In the genomic region with DNA sequence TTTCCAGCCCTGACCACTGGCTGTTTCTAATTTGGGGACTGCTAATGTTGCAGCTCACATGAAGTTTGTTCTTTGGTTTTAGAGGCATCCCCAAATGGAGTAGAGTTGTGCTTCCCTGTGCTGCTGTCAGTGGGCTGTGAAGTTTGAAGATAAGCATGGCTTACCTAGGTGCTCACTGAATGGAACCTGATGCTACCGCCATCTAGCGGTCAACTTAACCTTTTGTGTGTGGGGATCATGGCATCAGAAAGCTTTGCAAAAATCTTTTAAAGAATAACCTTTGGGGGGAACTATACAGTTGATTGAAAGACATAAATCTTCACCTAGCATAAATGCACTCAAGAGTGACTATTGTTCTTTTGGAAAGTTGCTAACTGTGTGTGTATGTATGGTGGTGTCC, we compare ENCODE assay signal across 10 mouse cellular contexts.
A peak's percentile ranks its signal among the peaks of the same experiment; 100 is the strongest.
DNase-seq lines count a peak whose midpoint lies in the region; ATAC-seq and TF ChIP-seq lines count a peak whose summit lies in the region.
"Had no signal": no experiment of that assay in that cellular context is flagged by ENCODE, and none has a peak within 500 bp of the region (broad histone marks: within the 10 kb centered on the region; RNA-seq: fewer than 3 reads in every experiment).

No protein-coding gene starts in this region.

- H3K36me3 ChIP-seq in forebrain, embryonic 10.5 days (replicated peaks): no peaks in the 10 kb centered on the region
- H3K36me3 ChIP-seq in forebrain, embryonic 11.5 days (ENCODE audit: control insufficient read depth, insufficient read depth, low read length): no peaks in the 10 kb centered on the region
- no peaks in the 10 kb centered on the region for H3K36me3 ChIP-seq in lung, embryonic 14.5 days (ENCODE audit: insufficient read depth)
- H3K36me3 ChIP-seq: G1E had no signal

- peaks cover 16% of the 10 kb centered on the region for H3K27me3 ChIP-seq in forebrain, embryonic 10.5 days (ENCODE audit: poor library complexity, severe bottlenecking)
- no peaks in the 10 kb centered on the region; the same call in 1 of the 2 replicates for H3K27me3 ChIP-seq in forebrain, embryonic 11.5 days (ENCODE audit: control insufficient read depth, insufficient read depth, low read length)
- no peaks in the 10 kb centered on the region for H3K27me3 ChIP-seq in lung, embryonic 14.5 days (ENCODE audit: insufficient read depth, low read length)

- no peak overlapping the region for H3K27ac ChIP-seq in forebrain, embryonic 10.5 days
- H3K27ac ChIP-seq in forebrain, embryonic 11.5 days (ENCODE audit: low read depth, low read length): no peak overlapping the region
- H3K27ac ChIP-seq in lung, embryonic 14.5 days (ENCODE audit: low read depth): no peak overlapping the region

- DNase-seq in forebrain, embryonic 10.5 days (ENCODE audit: extremely low spot score, low spot score): peak; percentile 15
- no peak for DNase-seq in forebrain, embryonic 11.5 days (ENCODE audit: low spot score)
- peak; percentile 50 for DNase-seq in lung, embryonic 14.5 days
- DNase-seq in lung, postnatal 4 days: no peak
- peak; percentile 46 for DNase-seq in NIH3T3 (ENCODE audit: low read depth)
- no peak for DNase-seq in gastrocnemius, postnatal 10 days
- DNase-seq in layer of hippocampus, adult 8-10 months (ENCODE audit: low spot score in 2 of 2): no peak

- peaks cover 11% of the 10 kb centered on the region for H3K4me1 ChIP-seq in forebrain, embryonic 10.5 days
- peaks cover 10% of the 10 kb centered on the region; the same call in 1 of the 2 replicates for H3K4me1 ChIP-seq in forebrain, embryonic 11.5 days (replicated peaks; ENCODE audit: control insufficient read depth, insufficient read depth, low read length)
- no peaks in the 10 kb centered on the region for H3K4me1 ChIP-seq in lung, embryonic 14.5 days (ENCODE audit: insufficient read depth)

- no peak overlapping the region for H3K4me3 ChIP-seq in forebrain, embryonic 10.5 days
- no peak overlapping the region for H3K4me3 ChIP-seq in forebrain, embryonic 11.5 days (ENCODE audit: low read depth, low read length)
- H3K4me3 ChIP-seq in lung, embryonic 14.5 days (ENCODE audit: low read depth, low read length): no peak overlapping the region
- H3K4me3 ChIP-seq: myocyte had no signal

- no peak for ATAC-seq in forebrain, embryonic 11.5 days (replicated peaks; ENCODE audit: low FRiP score)
- no peak for ATAC-seq in lung, embryonic 14.5 days (ENCODE audit: insufficient read depth)
- ATAC-seq in megakaryocyte progenitor cell, adult 5-6 weeks (replicated peaks; ENCODE audit: poor library complexity): 0 out of 2 replicates have a peak, but pooled peaks have one; percentile 14

- H3K9me3 ChIP-seq in forebrain, embryonic 10.5 days: no peaks in the 10 kb centered on the region
- H3K9me3 ChIP-seq in forebrain, embryonic 11.5 days (ENCODE audit: control insufficient read depth, low read length): no peaks in the 10 kb centered on the region
- H3K9me3 ChIP-seq in lung, embryonic 14.5 days (ENCODE audit: low read depth, low read length): no peaks in the 10 kb centered on the region

- H3K4me2 ChIP-seq in forebrain, embryonic 11.5 days (ENCODE audit: low read depth, low read length, severe bottlenecking): no peak overlapping the region
- no peak overlapping the region for H3K4me2 ChIP-seq in lung, embryonic 14.5 days

- H3K9ac ChIP-seq in forebrain, embryonic 11.5 days (ENCODE audit: low read length): no peak overlapping the region
- no peak overlapping the region for H3K9ac ChIP-seq in lung, embryonic 14.5 days

- 11% methylated on average over 2 of the region's 2 CpGs for WGBS in forebrain, embryonic 10.5 days
- 4% methylated on average over 2 of the region's 2 CpGs for WGBS in forebrain, embryonic 11.5 days
- 1% methylated on average over 2 of the region's 2 CpGs for WGBS in lung, embryonic 14.5 days

- peak; percentile 66 for TF ChIP-seq CTCF in lung, embryonic 14.5 days (IDR thresholded peaks at IDR 0.05; ENCODE audit: low read depth)

Comparison
In these comparisons a context has a peak if more than half of its experiments do, and no peak if none do; other contexts are left out.
1. DNase-seq: peak in forebrain, embryonic 10.5 days (single experiment), lung, embryonic 14.5 days (single experiment) and NIH3T3 (single experiment); none in forebrain, embryonic 11.5 days (single experiment), lung, postnatal 4 days (0 of 2), gastrocnemius, postnatal 10 days (single experiment) and layer of hippocampus, adult 8-10 months (0 of 2).